Mouse (Mus musculus) spleen, adult 2 months (tissue): ENCODE results near the gene Ppp1r1b.

Source experiments
- CTCF ChIP-seq: fragments of 200-500 bp; IDR thresholded peaks from 2 replicates; pipeline ENCODE4 v1.5.1; 2011; ENCODE audit warnings: mild to moderate bottlenecking, inconsistent platforms; ENCODE audit not compliant: insufficient read depth, insufficient read length, insufficient replicate concordance; ENCODE audit errors: extremely low read depth
- POLR2A ChIP-seq: fragments of 200-500 bp; IDR thresholded peaks from 2 replicates; pipeline ENCODE4 v1.6.1; 2011; ENCODE audit warnings: low read depth, low read length, inconsistent platforms

GRCm38 (mm10) chr11:98383261-98384030, 35.2 kb downstream of the Ppp1r1b start, which contains the start of gene Tcap:
- no peak for TF ChIP-seq CTCF
- TF ChIP-seq POLR2A = no peak
